Mouse (Mus musculus) forebrain, embryonic 10.5 days (tissue): Measurements from ENCODE around the gene Gm28308. TPM values are rescaled to one million over a fixed set of nuclear protein-coding genes. Genes with fewer than 3 reads are reported as not detected.

ENCODE experiments used
- DNase-seq: peaks from one replicate; pipeline ENCODE4 v3.0.0-alpha.2; 2017; ENCODE audit warnings: low spot score; ENCODE audit errors: extremely low spot score
- H3K27ac ChIP-seq: fragments of 300-500 bp; sonication (generic); 2 replicates; pipeline ENCODE4 v1.5.1; 2016; ENCODE audit warnings: mild to moderate bottlenecking
- H3K27me3 ChIP-seq: fragments of 300-500 bp; sonication (generic); 2 replicates; pipeline ENCODE4 v1.6.1; 2016; ENCODE audit warnings: mild to moderate bottlenecking; ENCODE audit not compliant: poor library complexity, severe bottlenecking
- H3K36me3 ChIP-seq: fragments of 300-500 bp; sonication (generic); replicated peaks from 2 replicates; pipeline ENCODE4 v1.6.1; 2016; ENCODE audit warnings: mild to moderate bottlenecking, moderate library complexity
- H3K4me1 ChIP-seq: fragments of 300-500 bp; sonication (generic); 2 replicates; pipeline ENCODE4 v1.6.1; 2016
- H3K4me3 ChIP-seq: fragments of 300-500 bp; sonication (generic); 2 replicates; pipeline ENCODE4 v1.5.1; 2016; ENCODE audit warnings: mild to moderate bottlenecking, moderate library complexity
- H3K9me3 ChIP-seq: fragments of 300-500 bp; sonication (generic); 2 replicates; pipeline ENCODE4 v1.6.1; 2016; ENCODE audit warnings: mild to moderate bottlenecking, moderate library complexity
- WGBS: fragments of 180-500 bp; shearing (Covaris S2); methylation state at CpG from one replicate; pipeline ENCODE4 v1.1.7; 2016; 5-methylcytosine and 5-hydroxymethylcytosine counted together
- polyA plus RNA-seq: library from polyadenylated mRNA; unstranded; fragments of >200 nt; fragmentation: Nextera tagmentation; extraction: Ambion mirVana; gene quantifications from 2 replicates; pipeline ENCODE4 v1.2.1, GENCODE M21; 2016

Gm28308 gene
- polyA plus RNA-seq, 1 experiment from 2014 or later, result not detected

DNA sequence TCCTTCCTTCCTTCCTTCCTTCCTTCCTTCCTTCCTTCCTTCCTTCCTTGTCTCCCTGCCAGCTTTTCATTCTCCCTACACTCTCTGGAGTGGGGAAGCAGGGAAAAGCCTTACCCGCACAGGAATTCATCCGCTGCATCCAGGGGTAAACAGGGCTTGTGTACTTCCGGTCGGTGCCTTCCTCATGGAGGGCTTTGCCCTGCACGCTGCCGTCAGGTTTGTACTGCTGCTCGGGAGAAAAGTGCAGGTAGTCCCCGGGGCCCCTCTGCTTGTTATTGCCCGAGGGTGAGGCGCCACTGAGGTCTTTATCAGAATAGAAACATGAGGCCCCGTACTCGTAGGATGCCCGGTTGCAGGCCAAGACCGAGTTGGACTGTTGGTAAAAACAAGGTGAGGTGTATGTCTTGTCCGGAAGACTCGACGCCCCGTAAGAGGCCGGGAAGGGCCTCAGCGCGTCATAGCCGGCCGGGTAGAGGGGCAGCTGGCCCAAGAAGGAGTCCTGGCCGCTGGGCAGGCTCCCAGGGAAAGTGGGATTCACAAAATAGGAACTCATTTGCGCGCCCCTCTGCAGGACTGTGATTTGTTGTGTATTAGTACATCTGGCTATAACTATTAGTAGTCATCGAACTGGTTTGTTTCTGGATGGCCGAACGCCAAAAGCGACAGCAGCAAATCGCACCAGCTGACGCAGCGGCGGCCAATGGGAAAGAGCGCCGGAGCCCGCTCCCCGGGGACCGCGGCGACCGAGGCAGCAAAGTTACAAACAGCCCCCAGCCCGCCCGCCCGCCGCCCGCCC is 4.9 kb downstream of the Gm28308 start, which contains the start of gene Hoxa6:
Gene Hoxa6 (minus strand): TSS at position 651 of the 796 bp plus-strand sequence.
- H3K4me1 ChIP-seq, result peaks cover 34% of the 10 kb centered on the region
- 1% methylated on average over 47 of the region's 47 CpGs for WGBS
- no peak within 1 kb of the TSS for H3K4me3 ChIP-seq
- no peaks in the 10 kb centered on the region for H3K36me3 ChIP-seq
- peaks cover 100% of the 10 kb centered on the region for H3K27me3 ChIP-seq
- no peak for DNase-seq
- no peak within 1 kb of the TSS for H3K27ac ChIP-seq
- H3K9me3 ChIP-seq, result no peaks in the 10 kb centered on the region

GRCm38 (mm10) chr6:52207684-52207976 is 5.5 kb downstream of the Gm28308 start:
- Histone ChIP-seq H3K36me3 (no peaks in the 10 kb centered on the region), H3K27me3 (peaks cover 100% of the 10 kb centered on the region), H3K4me3 (no peak overlapping the region), H3K9me3 (no peaks in the 10 kb centered on the region), H3K27ac (no peak overlapping the region), H3K4me1 (peaks cover 31% of the 10 kb centered on the region)
- DNase-seq, result no peak

DNA sequence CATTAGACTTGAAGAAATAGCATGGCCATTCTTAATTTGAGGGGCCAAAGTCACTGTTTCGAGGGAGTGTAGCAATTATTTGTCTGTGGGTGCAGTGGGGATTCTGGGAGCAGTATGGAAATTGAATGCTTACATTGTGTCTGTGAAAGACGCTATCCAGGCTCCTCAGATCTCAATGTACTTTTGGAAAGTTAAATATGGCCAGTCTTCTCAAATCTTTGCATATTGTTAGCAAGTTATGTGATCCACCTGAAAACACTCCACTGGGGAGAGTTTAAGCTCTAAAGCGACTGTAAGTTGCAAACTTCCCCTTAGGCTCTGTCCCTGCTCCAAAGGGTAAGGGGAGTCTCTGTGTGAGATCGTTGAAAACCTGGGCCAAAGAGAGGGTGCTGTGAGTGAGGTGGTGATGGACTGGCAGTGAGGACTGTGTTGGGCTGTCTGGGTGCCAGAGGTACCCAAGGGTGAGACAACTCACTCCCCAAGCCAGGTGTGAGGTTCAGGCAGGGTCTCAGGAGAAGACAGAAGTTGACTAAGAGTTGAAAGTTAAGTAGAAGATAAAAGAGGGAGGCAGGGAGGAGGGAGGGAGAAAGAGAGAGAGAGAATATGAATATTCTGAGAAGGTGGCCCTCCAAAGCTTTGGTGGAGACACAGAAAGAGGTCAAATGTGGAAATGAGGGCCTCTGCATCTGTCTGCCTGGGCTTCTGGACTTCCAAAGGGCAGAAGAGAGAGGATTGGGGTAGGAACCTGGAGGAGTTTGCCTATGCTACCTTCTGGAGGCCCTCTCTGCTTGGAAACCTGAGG is 6.1 kb downstream of the Gm28308 start:
- Histone ChIP-seq H3K9me3 (no peaks in the 10 kb centered on the region), H3K27me3 (peaks cover 100% of the 10 kb centered on the region), H3K4me1 (peaks cover 31% of the 10 kb centered on the region), H3K4me3 (no peak overlapping the region), H3K36me3 (no peaks in the 10 kb centered on the region), H3K27ac (no peak overlapping the region)
- 2% methylated on average over 4 of the region's 4 CpGs for WGBS
- no peak for DNase-seq

DNA sequence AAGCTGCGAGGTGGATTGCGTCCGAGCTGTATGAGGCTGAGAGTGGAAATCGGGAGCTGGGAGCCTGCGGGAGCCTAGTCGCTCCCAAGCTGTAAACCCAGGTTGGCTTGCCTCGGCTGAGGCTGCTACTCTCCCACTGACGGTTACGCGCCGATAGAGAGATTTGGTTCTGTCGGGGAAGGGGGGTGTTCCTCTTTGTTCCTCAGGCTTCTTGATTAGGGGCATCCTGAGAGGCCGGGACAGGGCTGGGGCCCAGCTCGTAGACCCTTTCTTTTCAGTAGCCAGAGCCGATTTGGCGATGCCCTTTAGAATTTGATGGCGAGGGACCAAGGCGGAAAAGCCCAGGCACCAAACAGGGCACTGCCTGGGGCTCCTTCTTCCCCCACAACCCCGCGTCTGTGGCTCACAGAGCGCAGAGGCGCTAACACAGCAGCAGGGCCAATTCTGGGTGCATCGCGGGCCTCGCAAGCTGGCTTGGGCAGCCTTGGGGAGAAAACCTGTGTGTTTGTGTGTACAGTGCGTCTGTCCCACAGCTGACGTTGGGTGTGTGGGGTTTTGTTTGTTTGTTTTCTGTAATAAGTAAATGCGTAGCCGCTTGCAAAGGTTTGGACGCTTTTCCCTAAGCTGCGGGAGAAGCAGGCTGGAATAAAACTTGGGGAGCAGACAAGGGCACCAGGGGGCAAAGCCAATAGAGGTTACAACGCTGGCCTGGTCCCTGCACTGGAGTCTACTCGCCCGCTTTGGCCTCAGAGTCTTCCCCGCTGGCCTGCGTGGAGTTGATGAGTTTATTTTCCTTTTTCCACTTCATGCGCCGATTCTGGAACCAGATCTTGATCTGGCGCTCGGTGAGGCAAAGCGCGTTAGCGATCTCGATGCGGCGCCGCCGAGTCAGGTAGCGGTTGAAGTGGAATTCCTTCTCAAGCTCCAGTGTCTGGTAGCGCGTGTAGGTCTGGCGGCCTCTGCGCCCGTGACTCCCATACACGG is 7.2 kb downstream of the Gm28308 start:
- H3K27ac ChIP-seq, result no peak overlapping the region
- no peaks in the 10 kb centered on the region for H3K36me3 ChIP-seq
- DNase-seq, result no peak
- H3K4me3 ChIP-seq, result no peak overlapping the region
- WGBS, result 1% methylated on average over 55 of the region's 55 CpGs
- H3K9me3 ChIP-seq, result no peaks in the 10 kb centered on the region
- peaks cover 24% of the 10 kb centered on the region for H3K4me1 ChIP-seq
- H3K27me3 ChIP-seq, result peaks cover 100% of the 10 kb centered on the region

GRCm38 (mm10) chr6:52205221-52205620 is 7.9 kb downstream of the Gm28308 start:
- peaks cover 100% of the 10 kb centered on the region for H3K27me3 ChIP-seq
- H3K4me3 ChIP-seq, result no peak overlapping the region
- H3K36me3 ChIP-seq, result no peaks in the 10 kb centered on the region
- no peak overlapping the region for H3K27ac ChIP-seq
- H3K9me3 ChIP-seq, result no peaks in the 10 kb centered on the region
- WGBS, result 6% methylated on average over 14 of the region's 14 CpGs
- H3K4me1 ChIP-seq, result peaks cover 24% of the 10 kb centered on the region
- no peak for DNase-seq

DNA sequence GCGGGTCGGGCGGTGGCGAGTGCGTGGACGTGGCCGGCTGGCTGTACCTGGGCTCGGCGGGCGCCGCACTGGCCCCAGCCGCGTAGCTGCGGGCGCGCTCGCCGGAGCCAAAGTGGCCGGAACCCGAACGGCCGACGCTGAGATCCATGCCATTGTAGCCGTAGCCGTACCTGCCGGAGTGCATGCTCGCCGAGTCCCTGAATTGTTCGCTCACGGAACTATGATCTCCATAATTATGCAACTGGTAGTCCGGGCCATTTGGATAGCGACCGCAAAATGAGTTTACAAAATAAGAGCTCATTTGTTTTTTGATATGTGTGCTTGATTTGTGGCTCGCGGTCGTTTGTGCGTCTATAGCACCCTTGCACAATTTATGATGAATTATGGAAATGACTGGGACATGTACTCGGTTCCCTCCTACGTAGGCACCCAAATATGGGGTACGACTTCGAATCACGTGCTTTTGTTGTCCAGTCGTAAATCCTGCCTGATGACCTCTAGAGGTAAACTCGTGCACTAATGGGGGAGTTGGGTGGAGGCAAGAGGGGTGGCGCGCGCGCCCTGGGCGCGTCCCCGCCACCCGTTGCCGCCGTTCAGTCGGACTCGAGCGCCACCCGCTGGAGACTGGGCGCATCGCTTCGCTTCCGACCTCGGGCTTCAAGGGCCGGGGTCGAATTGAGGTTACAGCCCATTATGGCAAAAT is 8.9 kb downstream of the Gm28308 start, which contains the start of gene Hoxa5:
Gene Hoxa5 (minus strand): TSS at position 538 of the 703 bp plus-strand sequence.
- Histone ChIP-seq H3K27ac (no peak within 1 kb of the TSS), H3K36me3 (no peaks in the 10 kb centered on the region), H3K4me1 (peaks cover 24% of the 10 kb centered on the region), H3K4me3 (peak within 1 kb of the TSS; percentile 31), H3K27me3 (peaks cover 100% of the 10 kb centered on the region), H3K9me3 (no peaks in the 10 kb centered on the region)
- WGBS, result 1% methylated on average over 65 of the region's 65 CpGs
- DNase-seq, result peak; percentile 58

GRCm38 (mm10) chr6:52203371-52204049 is 9.6 kb downstream of the Gm28308 start:
- DNase-seq, result no peak
- H3K36me3 ChIP-seq, result no peaks in the 10 kb centered on the region
- H3K4me1 ChIP-seq, result peaks cover 20% of the 10 kb centered on the region
- peak overlapping the region; percentile 31 for H3K4me3 ChIP-seq
- no peak overlapping the region for H3K27ac ChIP-seq
- H3K9me3 ChIP-seq, result no peaks in the 10 kb centered on the region
- peaks cover 100% of the 10 kb centered on the region for H3K27me3 ChIP-seq
- under 1% methylated on average over 46 of the region's 46 CpGs for WGBS

- Histone ChIP-seq H3K36me3 (no peaks in the 10 kb centered on the region), H3K27me3 (peaks cover 100% of the 10 kb centered on the region), H3K4me1 (peaks cover 16% of the 10 kb centered on the region), H3K4me3 (no peak overlapping the region), H3K27ac (no peak overlapping the region), H3K9me3 (no peaks in the 10 kb centered on the region)
- WGBS, result 0% methylated on average over 10 of the region's 10 CpGs
- DNase-seq, result no peak
These were observed 10.1 kb downstream of the Gm28308 start for GRCm38 (mm10) chr6:52203121-52203370.

DNA sequence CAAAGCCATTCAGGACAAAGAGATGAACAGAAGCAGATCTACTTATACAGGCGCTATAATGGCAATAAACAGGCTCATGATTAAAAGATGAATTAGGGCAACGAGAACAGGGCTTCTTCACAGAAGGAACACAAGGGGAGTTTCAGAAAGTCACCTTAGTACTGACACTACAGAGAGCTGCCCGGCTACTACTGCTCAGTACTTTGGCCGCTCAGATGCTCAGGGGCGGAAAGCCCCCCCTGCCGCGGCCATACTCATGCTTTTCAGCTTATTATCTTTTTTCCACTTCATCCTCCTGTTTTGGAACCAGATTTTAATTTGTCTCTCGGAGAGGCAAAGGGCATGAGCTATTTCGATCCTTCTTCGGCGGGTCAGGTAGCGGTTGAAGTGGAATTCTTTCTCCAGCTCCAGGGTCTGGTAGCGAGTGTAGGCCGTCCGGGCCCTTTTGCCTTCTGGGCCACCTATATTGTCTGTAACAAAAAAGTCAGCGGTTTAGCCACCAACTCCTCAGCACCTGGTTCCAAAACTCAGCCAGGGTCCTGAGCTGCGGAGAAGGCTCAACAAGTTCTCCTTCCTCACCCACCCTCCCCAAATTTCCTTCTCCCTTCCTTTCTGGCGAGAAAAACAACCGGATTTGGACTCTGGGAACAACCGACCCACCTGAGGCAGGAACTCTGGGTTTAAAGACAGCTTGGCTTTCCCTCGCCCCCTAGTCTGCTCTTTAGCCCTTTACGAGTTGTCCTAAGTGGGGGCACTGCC is 10.6 kb downstream of the Gm28308 start:
- H3K4me3 ChIP-seq, result no peak overlapping the region
- H3K9me3 ChIP-seq, result no peaks in the 10 kb centered on the region
- peaks cover 16% of the 10 kb centered on the region for H3K4me1 ChIP-seq
- peaks cover 100% of the 10 kb centered on the region for H3K27me3 ChIP-seq
- no peaks in the 10 kb centered on the region for H3K36me3 ChIP-seq
- peak; percentile 47 for DNase-seq
- 2% methylated on average over 22 of the region's 22 CpGs for WGBS
- no peak overlapping the region for H3K27ac ChIP-seq

DNA sequence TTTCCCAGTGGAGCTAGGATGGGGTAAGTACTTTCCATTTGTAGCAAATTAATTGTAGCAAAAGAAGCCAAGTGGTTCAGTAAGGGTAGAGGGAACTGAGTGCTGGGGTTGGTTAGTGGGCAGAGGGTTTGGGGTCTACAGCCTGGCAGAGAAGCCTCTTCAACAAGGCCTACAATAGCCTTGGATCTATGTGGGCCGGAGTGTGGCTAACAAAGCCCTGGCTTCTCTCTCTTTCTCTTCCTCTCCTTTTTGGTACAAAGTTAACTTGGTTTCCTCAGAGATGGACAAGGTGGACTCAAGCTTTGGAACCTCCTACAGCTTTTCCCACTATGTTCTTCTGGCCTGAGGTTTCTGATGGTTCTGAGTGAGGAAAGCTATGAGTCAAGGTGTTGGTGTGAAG is 11.9 kb downstream of the Gm28308 start:
- DNase-seq, result no peak
- Histone ChIP-seq H3K9me3 (no peaks in the 10 kb centered on the region), H3K4me1 (peaks cover 16% of the 10 kb centered on the region), H3K36me3 (no peaks in the 10 kb centered on the region), H3K4me3 (no peak overlapping the region), H3K27ac (no peak overlapping the region), H3K27me3 (peaks cover 100% of the 10 kb centered on the region)
- WGBS, result 7% methylated on average over 1 of the region's 1 CpGs

- H3K36me3 ChIP-seq, result no peaks in the 10 kb centered on the region
- no peak overlapping the region for H3K4me3 ChIP-seq
- no peaks in the 10 kb centered on the region for H3K9me3 ChIP-seq
- H3K27me3 ChIP-seq, result peaks cover 100% of the 10 kb centered on the region
- H3K27ac ChIP-seq, result no peak overlapping the region
- no peak for DNase-seq
- 4% methylated on average over 10 of the region's 10 CpGs for WGBS
- H3K4me1 ChIP-seq, result peaks cover 16% of the 10 kb centered on the region
These were observed 12.3 kb downstream of the Gm28308 start for GRCm38 (mm10) chr6:52200751-52201250.
